Mouse (Mus musculus): ENCODE measurements at regions not wholly inside any gene's neighbourhood (a gene's known extent, or its start where the extent isn't known, plus 50 kb on each side); places are given as distances from the start of the nearest gene placed in this dataset.
A peak's percentile ranks its signal among the peaks of the same experiment; 100 is the strongest.

DNA sequence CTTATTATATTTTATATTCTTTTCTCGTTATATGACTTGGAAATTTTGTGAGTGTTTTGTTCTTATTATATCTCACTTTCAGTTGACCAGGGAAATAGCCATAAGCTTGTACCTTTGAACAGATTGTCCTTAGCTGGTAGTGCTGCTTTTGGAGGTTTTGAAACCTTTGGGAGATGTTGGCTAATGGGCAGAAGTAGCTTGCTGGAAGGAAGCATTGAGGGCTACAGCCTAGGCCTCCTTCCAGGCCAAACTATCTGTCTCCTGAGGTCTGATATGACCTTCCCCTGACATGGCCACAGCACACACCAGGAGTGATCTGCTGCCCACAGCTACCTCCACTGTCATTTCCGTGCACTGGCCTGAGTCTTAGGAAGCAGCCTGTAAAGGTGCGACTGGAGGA is 56.8 kb downstream of the Cdkn2c start:
- WGBS, result 84% methylated on average over 3 of the region's 3 CpGs
- no peak overlapping the region for H3K9ac ChIP-seq (replicated peaks; ENCODE audit: low read length, poor library complexity, severe bottlenecking)
- no peaks in the 10 kb centered on the region for H3K9me3 ChIP-seq (ENCODE audit: low read length)
- H3K4me1 ChIP-seq (ENCODE audit: insufficient read depth, low read length), result no peaks in the 10 kb centered on the region
- ATAC-seq (ENCODE audit: low FRiP score) (no peak), DNase-seq (ENCODE audit: low spot score) (no peak)
- no peaks in the 10 kb centered on the region for H3K27me3 ChIP-seq (ENCODE audit: insufficient read depth, low read length)
- no peaks in the 10 kb centered on the region for H3K36me3 ChIP-seq (ENCODE audit: insufficient read depth, low read length)
- no peak overlapping the region for H3K4me3 ChIP-seq (ENCODE audit: low read depth, low read length)
- no peak overlapping the region for H3K4me2 ChIP-seq (ENCODE audit: low read depth, low read length, poor library complexity, severe bottlenecking)
- no peak for TF ChIP-seq CTCF (IDR thresholded peaks at IDR 0.05)
- no peak overlapping the region for H3K27ac ChIP-seq (ENCODE audit: low read depth, low read length)

DNA sequence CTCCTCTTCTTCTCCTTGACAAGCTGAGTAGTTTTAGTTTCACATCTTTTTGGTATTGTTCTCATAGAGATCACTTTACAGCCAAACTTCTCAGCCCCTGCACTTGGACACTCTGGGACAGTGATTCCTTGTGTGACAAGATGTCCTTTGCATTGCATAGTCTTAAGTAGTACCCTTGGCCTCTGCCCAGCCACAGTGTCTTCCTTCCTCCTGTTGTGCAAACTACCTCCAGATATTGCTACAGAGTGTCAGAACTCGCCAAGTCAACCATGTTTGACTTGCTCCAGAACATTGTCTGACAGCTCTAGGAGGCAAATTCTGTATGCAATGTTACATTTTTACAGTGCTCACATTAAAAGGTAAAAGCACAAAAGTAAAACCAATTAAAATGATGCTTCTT is 57.2 kb downstream of the Cdkn2c start:
- Histone ChIP-seq H3K27ac (ENCODE audit: low read depth, low read length) (no peak overlapping the region), H3K9ac (replicated peaks; ENCODE audit: low read length, poor library complexity, severe bottlenecking) (no peak overlapping the region), H3K4me3 (ENCODE audit: low read depth, low read length) (no peak overlapping the region), H3K36me3 (ENCODE audit: insufficient read depth, low read length) (no peaks in the 10 kb centered on the region), H3K9me3 (ENCODE audit: low read length) (no peaks in the 10 kb centered on the region), H3K4me2 (ENCODE audit: low read depth, low read length, poor library complexity, severe bottlenecking) (no peak overlapping the region), H3K27me3 (ENCODE audit: insufficient read depth, low read length) (no peaks in the 10 kb centered on the region), H3K4me1 (ENCODE audit: insufficient read depth, low read length) (no peaks in the 10 kb centered on the region)
- DNase-seq (ENCODE audit: low spot score), result no peak
- TF ChIP-seq CTCF (IDR thresholded peaks at IDR 0.05), result no peak
- ATAC-seq (ENCODE audit: low FRiP score), result no peak
- whole genome bisulfite sequencing, result 91% methylated on average over 1 of the region's 1 CpGs

DNA sequence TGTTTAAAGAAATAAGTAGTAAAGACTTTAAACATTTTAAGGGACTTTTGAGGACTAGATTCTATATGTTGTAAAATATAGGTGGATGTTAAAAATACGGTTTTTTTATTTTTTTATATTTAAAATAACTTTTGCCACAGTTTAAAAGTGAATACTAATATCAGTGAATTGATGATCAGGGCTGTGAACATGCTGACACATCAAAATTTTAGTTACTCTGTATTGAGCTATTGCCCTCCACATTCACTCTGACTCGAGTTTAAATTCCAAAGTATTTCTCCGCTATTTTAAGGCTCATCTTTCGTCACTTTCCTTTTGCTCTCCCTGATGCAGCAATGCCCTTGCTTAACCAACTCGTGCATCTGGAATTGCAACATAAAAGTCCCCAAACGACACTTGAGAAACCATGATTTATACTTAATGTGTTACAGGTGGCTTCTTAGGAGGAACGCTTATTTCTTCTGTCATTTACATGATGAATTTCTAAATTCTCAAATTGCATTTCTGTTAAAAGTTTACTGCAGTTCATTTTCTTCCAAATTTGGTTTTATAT is 58.7 kb upstream of the 4930522H14Rik start:
- H3K9ac ChIP-seq (replicated peaks; ENCODE audit: low read length, poor library complexity, severe bottlenecking), result no peak overlapping the region
- no peaks in the 10 kb centered on the region for H3K36me3 ChIP-seq (ENCODE audit: insufficient read depth, low read length)
- no peak for ATAC-seq (ENCODE audit: low FRiP score)
- no peak overlapping the region for H3K4me3 ChIP-seq (ENCODE audit: low read depth, low read length)
- H3K4me1 ChIP-seq (ENCODE audit: insufficient read depth, low read length), result no peaks in the 10 kb centered on the region
- no peak overlapping the region for H3K27ac ChIP-seq (ENCODE audit: low read depth, low read length)
- no peak overlapping the region for H3K4me2 ChIP-seq (ENCODE audit: low read depth, low read length, poor library complexity, severe bottlenecking)
- 85% methylated on average over 7 of the region's 7 CpGs for WGBS
- DNase-seq (ENCODE audit: low spot score), result no peak
- H3K9me3 ChIP-seq (ENCODE audit: low read length), result no peaks in the 10 kb centered on the region
- no peak for TF ChIP-seq CTCF (IDR thresholded peaks at IDR 0.05)
- no peaks in the 10 kb centered on the region for H3K27me3 ChIP-seq (ENCODE audit: insufficient read depth, low read length)

DNA sequence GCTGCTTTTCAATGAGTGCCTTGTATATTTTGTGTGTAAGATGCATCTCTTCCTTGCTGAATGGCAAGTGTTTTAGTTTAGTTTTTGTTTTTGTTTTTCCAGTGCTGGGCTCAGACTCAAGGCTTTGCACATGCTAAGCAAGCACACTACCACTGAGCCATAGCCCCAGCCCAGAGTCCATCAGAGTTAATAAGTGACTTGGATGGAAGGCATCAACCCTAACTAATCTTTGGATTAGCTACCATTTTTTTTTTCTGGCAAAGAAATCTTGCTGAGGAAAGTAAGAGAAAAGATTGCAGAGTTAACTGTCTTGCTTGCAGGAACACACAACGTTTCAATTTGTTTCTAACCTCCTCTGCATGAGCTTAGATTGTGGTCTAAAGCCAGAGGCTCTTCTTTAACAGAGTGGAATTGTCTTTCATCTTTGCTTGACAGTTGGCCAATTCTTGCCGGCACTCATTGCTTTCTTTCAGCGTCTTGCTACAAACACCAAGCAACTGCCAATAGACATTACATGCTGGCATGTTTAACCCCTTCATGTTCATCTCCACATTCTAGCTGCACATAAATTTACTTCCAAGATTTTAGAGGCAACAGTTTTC is 52.2 kb upstream of the 4930522H14Rik start:
- no peak for TF ChIP-seq CTCF (IDR thresholded peaks at IDR 0.05)
- H3K36me3 ChIP-seq (ENCODE audit: insufficient read depth, low read length), result no peaks in the 10 kb centered on the region
- no peak overlapping the region for H3K4me2 ChIP-seq (ENCODE audit: low read depth, low read length, poor library complexity, severe bottlenecking)
- H3K9ac ChIP-seq (replicated peaks; ENCODE audit: low read length, poor library complexity, severe bottlenecking), result no peak overlapping the region
- no peak for ATAC-seq (ENCODE audit: low FRiP score)
- H3K27ac ChIP-seq (ENCODE audit: low read depth, low read length), result no peak overlapping the region
- no peaks in the 10 kb centered on the region for H3K9me3 ChIP-seq (ENCODE audit: low read length)
- 19% methylated on average over 3 of the region's 3 CpGs for WGBS
- no peak overlapping the region for H3K4me3 ChIP-seq (ENCODE audit: low read depth, low read length)
- DNase-seq (ENCODE audit: low spot score), result peak; percentile 34
- no peaks in the 10 kb centered on the region for H3K4me1 ChIP-seq (ENCODE audit: insufficient read depth, low read length)
- no peaks in the 10 kb centered on the region for H3K27me3 ChIP-seq (ENCODE audit: insufficient read depth, low read length)

DNA sequence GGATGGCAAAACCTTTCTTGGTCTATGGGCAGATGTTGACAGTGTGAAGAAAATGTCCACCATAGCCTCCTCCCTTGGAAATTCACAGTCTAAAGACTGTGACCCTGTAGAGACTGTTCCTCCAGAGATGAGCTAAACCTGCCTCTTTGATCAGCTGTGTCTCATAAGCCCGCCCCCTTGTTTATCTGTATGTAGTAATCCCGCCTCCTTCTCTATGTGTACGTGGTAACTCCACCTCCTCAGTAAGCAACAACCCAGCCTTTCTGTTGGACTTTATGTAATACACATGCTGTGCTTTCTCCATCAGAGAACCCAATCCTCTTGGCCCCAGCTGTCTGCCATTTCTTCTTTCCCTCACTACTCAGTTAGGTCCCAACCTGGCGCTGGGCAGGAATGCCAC is 51.4 kb upstream of the 4930522H14Rik start:
- H3K4me3 ChIP-seq (ENCODE audit: low read depth, low read length), result no peak overlapping the region
- DNase-seq (ENCODE audit: low spot score) (no peak), ATAC-seq (ENCODE audit: low FRiP score) (no peak)
- no peak for TF ChIP-seq CTCF (IDR thresholded peaks at IDR 0.05)
- H3K4me1 ChIP-seq (ENCODE audit: insufficient read depth, low read length), result no peaks in the 10 kb centered on the region
- no peaks in the 10 kb centered on the region for H3K9me3 ChIP-seq (ENCODE audit: low read length)
- H3K27me3 ChIP-seq (ENCODE audit: insufficient read depth, low read length), result no peaks in the 10 kb centered on the region
- no peak overlapping the region for H3K27ac ChIP-seq (ENCODE audit: low read depth, low read length)
- 84% methylated on average over 4 of the region's 4 CpGs for WGBS
- no peak overlapping the region for H3K4me2 ChIP-seq (ENCODE audit: low read depth, low read length, poor library complexity, severe bottlenecking)
- no peak overlapping the region for H3K9ac ChIP-seq (replicated peaks; ENCODE audit: low read length, poor library complexity, severe bottlenecking)
- no peaks in the 10 kb centered on the region for H3K36me3 ChIP-seq (ENCODE audit: insufficient read depth, low read length)
